Mouse (Mus musculus): ENCODE measurements around the gene Tex14. TPM values are rescaled to one million over a fixed set of nuclear protein-coding genes. Genes with fewer than 3 reads are reported as not detected.

The Tex14 gene
- total and polyA plus RNA-seq, 3 experiments: 0.42 TPM; not detected in 1

DNA sequence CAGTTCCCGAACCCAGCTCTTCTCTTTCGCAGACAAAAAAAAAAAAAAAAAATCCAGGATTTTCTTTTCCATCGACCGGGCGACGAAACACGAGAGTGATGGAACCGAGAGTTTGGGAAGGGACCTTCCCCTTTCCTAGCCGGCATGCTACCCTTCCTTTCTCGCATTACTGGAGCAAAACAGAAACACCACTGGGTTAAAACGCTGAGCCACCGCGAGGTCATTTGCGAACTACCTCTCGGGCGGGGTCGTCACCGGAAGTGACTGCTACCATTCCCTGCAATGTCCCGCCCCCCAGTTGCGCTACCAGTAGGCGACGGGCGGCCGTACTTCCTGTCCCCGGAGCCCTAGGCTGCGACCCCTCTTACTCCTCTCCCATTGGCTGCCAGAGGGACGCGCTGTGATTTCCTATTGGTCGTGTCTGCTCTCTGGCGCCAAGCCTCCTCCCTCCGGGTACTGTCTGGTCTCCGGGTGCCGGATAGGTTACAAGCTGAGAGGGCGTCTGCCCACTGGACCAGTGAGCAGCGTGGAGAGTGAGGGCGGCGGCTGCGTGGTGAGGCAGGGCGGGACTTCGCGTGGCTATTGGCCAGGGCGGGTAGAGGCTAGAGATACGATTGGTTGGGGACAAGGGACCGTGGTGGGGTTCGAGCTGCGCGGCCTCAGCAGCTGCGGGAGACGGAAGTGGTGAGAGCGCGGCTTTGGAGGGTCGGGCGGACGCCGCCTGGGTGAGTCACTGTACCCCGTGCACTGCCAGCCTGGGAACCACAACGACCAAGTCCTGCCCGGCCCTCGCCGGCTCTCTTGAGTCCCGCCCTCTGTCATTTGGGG lies 186.9 kb downstream of the Tex14 start, which contains the start of gene Mtmr4:
Gene Mtmr4, plus strand, starts transcription at position 637 of the 828 bp plus-strand sequence.
- peak; percentile 100 for DNase-seq (ENCODE audit: low read depth, low spot score)
- peak; percentile 75 for TF ChIP-seq CHD2 (IDR thresholded peaks at IDR 0.05; ENCODE audit: low read length)
- TF ChIP-seq ELF1 (IDR thresholded peaks at IDR 0.05; ENCODE audit: low read depth, low read length): peak; percentile 94
- TF ChIP-seq MXI1 (IDR thresholded peaks at IDR 0.05; ENCODE audit: low read depth, low read length): peak; percentile 88
- peak; percentile 98 for TF ChIP-seq MAZ (IDR thresholded peaks at IDR 0.05; ENCODE audit: low read depth, low read length)
- 0 out of 2 replicates have a peak, but pooled peaks have one; percentile 8 for TF ChIP-seq USF1 (IDR thresholded peaks at IDR 0.05; ENCODE audit: low read depth, low read length)
- no peak for TF ChIP-seq ZC3H11A (IDR thresholded peaks at IDR 0.05; ENCODE audit: low read depth, low read length)
- TF ChIP-seq ZNF384 (IDR thresholded peaks at IDR 0.05; ENCODE audit: low read depth, low read length): peak; percentile 81
- TF ChIP-seq SMC3 (IDR thresholded peaks at IDR 0.05; ENCODE audit: low read depth, low read length): no peak
- peak; percentile 83; the same call in 1 of the 2 replicates for TF ChIP-seq E2F4 (IDR thresholded peaks at IDR 0.05; ENCODE audit: borderline replicate concordance, low read depth, low read length)
- 0 out of 2 replicates have a peak, but pooled peaks have one; percentile 30 for TF ChIP-seq JUND (IDR thresholded peaks at IDR 0.05; ENCODE audit: low read depth, low read length)
- peak; percentile 94 for TF ChIP-seq SIN3A (IDR thresholded peaks at IDR 0.05; ENCODE audit: low read length)
- TF ChIP-seq POLR2A (IDR thresholded peaks at IDR 0.05; ENCODE audit: control insufficient read depth in 1 of 2, insufficient read depth in 1 of 2, low read depth in 1 of 2, low read length in 2 of 2, poor library complexity in 1 of 2): peak; percentile 88 to 95
- no peak for TF ChIP-seq MEF2A (IDR thresholded peaks at IDR 0.05; ENCODE audit: extremely low read depth, insufficient replicate concordance, low read depth, low read length, poor library complexity, severe bottlenecking)
- TF ChIP-seq CTCF (IDR thresholded peaks at IDR 0.05 in 2 of 3, conservative IDR thresholded peaks at IDR 0.05 in 1 of 3; ENCODE audit: control insufficient read depth in 1 of 3, insufficient read depth in 1 of 3, low read depth in 2 of 3, low read length in 3 of 3, poor library complexity in 1 of 3, severe bottlenecking in 1 of 3): no peak
- TF ChIP-seq ETS1 (IDR thresholded peaks at IDR 0.05; ENCODE audit: low read depth, low read length): peak; percentile 75; the same call in 1 of the 2 replicates
- TF ChIP-seq KAT2A (conservative IDR thresholded peaks at IDR 0.05; ENCODE audit: low read depth, low read length): peak; percentile 91
- TF ChIP-seq TAL1 (IDR thresholded peaks at IDR 0.05; ENCODE audit: low read length): no peak
- TF ChIP-seq MYC (IDR thresholded peaks at IDR 0.05; ENCODE audit: low read depth, low read length): peak; percentile 92
- TF ChIP-seq POLR2AphosphoS5 (IDR thresholded peaks at IDR 0.05; ENCODE audit: borderline replicate concordance, low read depth, low read length): no peak
- TF ChIP-seq BHLHE40 (IDR thresholded peaks at IDR 0.05; ENCODE audit: borderline replicate concordance, low read depth, low read length): no peak
- TF ChIP-seq TBP (IDR thresholded peaks at IDR 0.05; ENCODE audit: low read depth, low read length): peak; percentile 97
- TF ChIP-seq EP300 (IDR thresholded peaks at IDR 0.05; ENCODE audit: low read depth in 1 of 2, low read length in 2 of 2): peak in 1 of 2 experiments; percentile 43; a peak in 2 of 4 replicates
- TF ChIP-seq HCFC1 (IDR thresholded peaks at IDR 0.05; ENCODE audit: low read depth, low read length): peak; percentile 95
- TF ChIP-seq TCF12 (IDR thresholded peaks at IDR 0.05; ENCODE audit: low read depth, low read length): peak; percentile 80
- peak; percentile 97; the same call in 1 of the 2 replicates for TF ChIP-seq POLR2AphosphoS2 (IDR thresholded peaks at IDR 0.05; ENCODE audit: low read length)
- no peak for TF ChIP-seq MAFK (IDR thresholded peaks at IDR 0.05; ENCODE audit: borderline replicate concordance, low read depth, low read length)
- peak; percentile 98 for TF ChIP-seq NELFE (IDR thresholded peaks at IDR 0.05; ENCODE audit: low read depth, low read length)
- peak; percentile 89 for TF ChIP-seq MAX (IDR thresholded peaks at IDR 0.05; ENCODE audit: low read length)
- TF ChIP-seq NRF1 (IDR thresholded peaks at IDR 0.05; ENCODE audit: insufficient read depth, low read depth, low read length, poor library complexity, severe bottlenecking): peak; percentile 75
- peak; percentile 98 for TF ChIP-seq ZMIZ1 (IDR thresholded peaks at IDR 0.05; ENCODE audit: low read depth, low read length)
- peak; percentile 89; the same call in 1 of the 2 replicates for TF ChIP-seq CHD1 (IDR thresholded peaks at IDR 0.05; ENCODE audit: low read depth, low read length)
- H3K27ac ChIP-seq (ENCODE audit: control insufficient read depth, low read depth, low read length): peak within 1 kb of the TSS; percentile 85
- no peaks in the 10 kb centered on the region for H3K27me3 ChIP-seq (ENCODE audit: control insufficient read depth in 1 of 2, insufficient read depth in 2 of 2, low read length in 2 of 2)
- H3K4me1 ChIP-seq (ENCODE audit: control insufficient read depth in 1 of 2, insufficient read depth in 2 of 2, low read length in 2 of 2): peaks cover 5 to 17% of the 10 kb centered on the region in 2 experiments; a peak in 3 of 4 replicates
- H3K4me3 ChIP-seq (ENCODE audit: control insufficient read depth in 1 of 2, insufficient read depth in 1 of 2, low read depth in 2 of 2, low read length in 2 of 2): peak within 1 kb of the TSS; percentile 84 to 86
- peak within 1 kb of the TSS; percentile 88 for H3K9ac ChIP-seq (ENCODE audit: control insufficient read depth, low read depth, low read length, poor library complexity, severe bottlenecking)
- H3K9me3 ChIP-seq (replicated peaks; ENCODE audit: insufficient read depth, low read length): no peaks in the 10 kb centered on the region
- H3K36me3 ChIP-seq (ENCODE audit: control insufficient read depth in 1 of 2, insufficient read depth in 2 of 2, low read length in 2 of 2): peaks cover 0 to 13% of the 10 kb centered on the region in 2 experiments; a peak in 2 of 4 replicates
- H3K79me2 ChIP-seq (ENCODE audit: control insufficient read depth, insufficient read depth, low read length, poor library complexity): peaks cover 26% of the 10 kb centered on the region
